Mouse (Mus musculus): ENCODE measurements at regions not wholly inside any gene's neighbourhood (a gene's known extent, or its start where the extent isn't known, plus 50 kb on each side); places are given as distances from the start of the nearest gene placed in this dataset.

GRCm38 (mm10) chr4:90797472-90797871 lies 578.9 kb downstream of the Zfp352 start:
- WGBS: 60% methylated on average over 8 of the region's 8 CpGs
- Histone ChIP-seq H3K9ac (ENCODE audit: low read length) (no peak overlapping the region), H3K9me3 (replicated peaks; ENCODE audit: control insufficient read depth, low read length) (no peaks in the 10 kb centered on the region), H3K4me1 (ENCODE audit: control insufficient read depth, insufficient read depth, low read length) (no peaks in the 10 kb centered on the region), H3K27me3 (replicated peaks; ENCODE audit: control insufficient read depth, insufficient read depth, low read length) (no peaks in the 10 kb centered on the region), H3K4me3 (ENCODE audit: low read depth, low read length) (no peak overlapping the region), H3K36me3 (ENCODE audit: control insufficient read depth, insufficient read depth, low read length) (no peaks in the 10 kb centered on the region), H3K27ac (ENCODE audit: low read depth, low read length) (no peak overlapping the region), H3K4me2 (ENCODE audit: low read length) (no peak overlapping the region)
- peak; percentile 53 for DNase-seq (ENCODE audit: low spot score)
- peak; percentile 34; the same call in 1 of the 2 replicates for ATAC-seq

Data from forebrain, embryonic 14.5 days (tissue).